31 mouse cellular contexts compared by ENCODE assay signal in genomic region chr1:164072001-164072400, GRCm38 (mm10). TPM values are rescaled to one million over a fixed set of nuclear protein-coding genes. Genes with fewer than 3 reads are reported as not detected.
DNase-seq lines count a peak whose midpoint lies in the region; ATAC-seq lines count a peak whose summit lies in the region.
"Had no signal": no experiment of that assay in that cellular context is flagged by ENCODE, and none has a peak within 500 bp of the region (broad histone marks: within the 10 kb centered on the region; RNA-seq: fewer than 3 reads in every experiment).

No protein-coding gene starts in this region.

- peak; percentile 56 for DNase-seq in heart, adult 11 months
- no peak for DNase-seq in heart, adult 8-10 months (ENCODE audit: low spot score)
- DNase-seq in thymus, postnatal 14 days: peak; percentile 52
- DNase-seq in left cerebral cortex, adult 11 months (ENCODE audit: low spot score): no peak
- no peak for DNase-seq in frontal cortex, postnatal 36 days (ENCODE audit: low spot score in 2 of 2)
- DNase-seq in lung, postnatal 25 days (ENCODE audit: low spot score): no peak
- DNase-seq: adrenal gland, adult 8-10 months; cerebellum, adult 2 months; gastrocnemius, postnatal 14 days; heart, adult 2 months; kidney, postnatal 36 days; layer of hippocampus, postnatal 36 days; lung, adult 2 months; lung, postnatal 14 days had no signal

- peak; percentile 31 for ATAC-seq in CD4-positive, CD25-positive, alpha-beta regulatory T cell, adult 4 months
- ATAC-seq in inflammation-experienced regulatory T-cells, adult 6 months: peak; percentile 16
- ATAC-seq: forebrain, embryonic 14.5 days; hindbrain, embryonic 16.5 days; intestine, postnatal 0 days; liver, embryonic 12.5 days; midbrain, embryonic 13.5 days; Patski had no signal

RNA-seq across cellular contexts. Expression of gene Sell, which starts 10.2 kb away (rescaled TPM):
- total RNA-seq in heart, adult 8-10 months (2022): 1 to 10 TPM in 3 of 4 experiments, under 1 TPM in 1; 0.71 to 3.5 (median 1.1) TPM
- polyA plus RNA-seq in CD4-positive, CD25-positive, alpha-beta regulatory T cell, adult 4 months (2017; shearing (Covaris generic)): 100 to 1,000 TPM; 554 to 560 TPM
- polyA plus RNA-seq in inflammation-experienced regulatory T-cells, adult 6 months (2017; shearing (Covaris generic)): 100 to 1,000 TPM in 2 of 3 experiments, 10 to 100 TPM in 1; 60.7 to 367 (median 330) TPM
- total RNA-seq: CH12.LX; layer of hippocampus, postnatal 36 days; left cerebral cortex, postnatal 14 days had no signal
- polyA plus RNA-seq: G1E; limb, embryonic 12.5 days; midbrain, embryonic 13.5 days; neural tube, embryonic 11.5 days; Patski had no signal

RNA-seq across cellular contexts. Expression of gene Sele, which starts 24.0 kb away (rescaled TPM):
- total RNA-seq in heart, adult 8-10 months (2022): 1 to 10 TPM in 1 of 4 experiments, under 1 TPM in 3; 0.33 to 1.1 (median 0.54) TPM
- polyA plus RNA-seq in CD4-positive, CD25-positive, alpha-beta regulatory T cell, adult 4 months (2017; shearing (Covaris generic)): under 1 TPM in 1 of 2 experiments, not detected in 1; 0.22 TPM
- polyA plus RNA-seq in inflammation-experienced regulatory T-cells, adult 6 months (2017; shearing (Covaris generic)): under 1 TPM in 1 of 3 experiments, not detected in 2; 0.19 TPM
- total RNA-seq: CH12.LX; gastrocnemius, postnatal 14 days; layer of hippocampus, postnatal 36 days had no signal
- polyA plus RNA-seq: forebrain, embryonic 14.5 days; G1E; hindbrain, embryonic 10.5 days; hindbrain, embryonic 16.5 days; kidney, embryonic 14.5 days; liver, embryonic 12.5 days; midbrain, embryonic 13.5 days; Patski; stomach, embryonic 15.5 days had no signal

RNA-seq across cellular contexts. Expression of gene Selp, which starts 43.1 kb away (rescaled TPM):
- 1 to 10 TPM in 3 of 4 experiments, under 1 TPM in 1; 0.49 to 8.6 (median 1.2) TPM for total RNA-seq in heart, adult 8-10 months (2022)
- 1 to 10 TPM; 3.8 to 4.1 TPM for polyA plus RNA-seq in CD4-positive, CD25-positive, alpha-beta regulatory T cell, adult 4 months (2017; shearing (Covaris generic))
- 1 to 10 TPM in 2 of 3 experiments, not detected in 1; 1.1 to 3.0 TPM for polyA plus RNA-seq in inflammation-experienced regulatory T-cells, adult 6 months (2017; shearing (Covaris generic))
- total RNA-seq: layer of hippocampus, adult 8-10 months; left cerebral cortex, postnatal 14 days had no signal
- polyA plus RNA-seq: cerebellum, adult 2 months; forebrain, embryonic 14.5 days; G1E; hindbrain, embryonic 10.5 days; hindbrain, embryonic 16.5 days; limb, embryonic 12.5 days; neural tube, embryonic 11.5 days had no signal

Comparison
In these comparisons a context has a peak if more than half of its experiments do, and no peak if none do; other contexts are left out.
1. DNase-seq: peak in heart, adult 11 months (single experiment) and thymus, postnatal 14 days (single experiment); none in heart, adult 8-10 months (single experiment), left cerebral cortex, adult 11 months (single experiment), frontal cortex, postnatal 36 days (0 of 2) and lung, postnatal 25 days (single experiment).